Mouse (Mus musculus): ENCODE measurements around the gene Prr7. TPM values are rescaled to one million over a fixed set of nuclear protein-coding genes. Genes with fewer than 3 reads are reported as not detected.
A peak's percentile ranks its signal among the peaks of the same experiment; 100 is the strongest.

Prr7 gene
- polyA plus RNA-seq, 2 experiments: 0.32 TPM; not detected in 1

GRCm38 (mm10) chr13:55473076-55473831 lies 9.2 kb downstream of the Prr7 start:
- Histone ChIP-seq H3K27ac (no peak overlapping the region), H3K36me3 (replicated peaks; ENCODE audit: control insufficient read depth, insufficient read depth, low read depth) (no peaks in the 10 kb centered on the region), H3K4me3 (ENCODE audit: insufficient read depth in 1 of 2, low read depth in 2 of 2, low read length in 2 of 2) (peak overlapping the region in 1 of 2 experiments; percentile 48; a peak in 2 of 4 replicates), H3K9ac (replicated peaks) (no peak overlapping the region), H3K9me3 (ENCODE audit: control insufficient read depth, low read length) (no peaks in the 10 kb centered on the region), H3K4me1 (replicated peaks; ENCODE audit: control insufficient read depth in 2 of 2, insufficient read depth in 2 of 2, low read length in 1 of 2) (no peaks in the 10 kb centered on the region), H3K27me3 (ENCODE audit: control insufficient read depth, insufficient read depth, low read length) (peaks cover 55% of the 10 kb centered on the region), H3K4me2 (ENCODE audit: low read depth) (peak overlapping the region; percentile 74)
- ATAC-seq (ENCODE audit: insufficient read depth) (no peak), DNase-seq (ENCODE audit: low read depth in 3 of 3, low spot score in 3 of 3) (no peak)
- TF ChIP-seq EP300 (IDR thresholded peaks at IDR 0.05; ENCODE audit: low read depth) (no peak), CTCF (IDR thresholded peaks at IDR 0.05; ENCODE audit: low read depth) (peak; percentile 27; the same call in 1 of the 2 replicates)
- 20% methylated on average over 18 of the region's 18 CpGs for WGBS (ENCODE audit: insufficient replicate concordance)

GRCm38 (mm10) chr13:55473961-55474360 lies 9.9 kb downstream of the Prr7 start:
- TF ChIP-seq EP300 (IDR thresholded peaks at IDR 0.05; ENCODE audit: low read depth) (no peak), CTCF (IDR thresholded peaks at IDR 0.05; ENCODE audit: low read depth) (peak; percentile 30)

GRCm38 (mm10) chr13:55474621-55475069 lies 10.6 kb downstream of the Prr7 start:
- DNase-seq (ENCODE audit: low read depth in 3 of 3, low spot score in 3 of 3) (no peak), ATAC-seq (ENCODE audit: insufficient read depth) (no peak)
- H3K27me3 ChIP-seq (ENCODE audit: control insufficient read depth, insufficient read depth, low read length): peaks cover 48% of the 10 kb centered on the region
- no peak overlapping the region for H3K4me3 ChIP-seq (ENCODE audit: insufficient read depth in 1 of 2, low read depth in 2 of 2, low read length in 2 of 2)
- H3K9me3 ChIP-seq (ENCODE audit: control insufficient read depth, low read length): no peaks in the 10 kb centered on the region
- H3K36me3 ChIP-seq (replicated peaks; ENCODE audit: control insufficient read depth, insufficient read depth, low read depth): no peaks in the 10 kb centered on the region
- H3K27ac ChIP-seq: no peak overlapping the region
- H3K9ac ChIP-seq (replicated peaks): no peak overlapping the region
- 0 out of 4 replicates have a peak, but pooled peaks cover 0 to 3% of the 10 kb centered on the region in 2 experiments for H3K4me1 ChIP-seq (replicated peaks; ENCODE audit: control insufficient read depth in 2 of 2, insufficient read depth in 2 of 2, low read length in 1 of 2)
- 40% methylated on average over 5 of the region's 5 CpGs for WGBS (ENCODE audit: insufficient replicate concordance)
- no peak overlapping the region for H3K4me2 ChIP-seq (ENCODE audit: low read depth)
- TF ChIP-seq EP300 (IDR thresholded peaks at IDR 0.05; ENCODE audit: low read depth): no peak
- TF ChIP-seq CTCF (IDR thresholded peaks at IDR 0.05; ENCODE audit: low read depth): no peak

More at GRCm38 (mm10) chr13:55473961-55474360, 9.9 kb downstream of the Prr7 start:
- peaks cover 52% of the 10 kb centered on the region for H3K27me3 ChIP-seq (ENCODE audit: control insufficient read depth, insufficient read depth, low read length)
- no peak for DNase-seq (ENCODE audit: low read depth in 3 of 3, low spot score in 3 of 3)
- no peak overlapping the region for H3K27ac ChIP-seq
- no peak overlapping the region for H3K4me3 ChIP-seq (ENCODE audit: insufficient read depth in 1 of 2, low read depth in 2 of 2, low read length in 2 of 2)
- H3K9me3 ChIP-seq (ENCODE audit: control insufficient read depth, low read length): no peaks in the 10 kb centered on the region
- no peak overlapping the region for H3K4me2 ChIP-seq (ENCODE audit: low read depth)
- H3K4me1 ChIP-seq (replicated peaks; ENCODE audit: control insufficient read depth in 2 of 2, insufficient read depth in 2 of 2, low read length in 1 of 2): 0 out of 4 replicates have a peak, but pooled peaks cover 0 to 3% of the 10 kb centered on the region in 2 experiments
- ATAC-seq (ENCODE audit: insufficient read depth): no peak
- H3K9ac ChIP-seq (replicated peaks): no peak overlapping the region
- 63% methylated on average over 11 of the region's 11 CpGs for WGBS (ENCODE audit: insufficient replicate concordance)
- H3K36me3 ChIP-seq (replicated peaks; ENCODE audit: control insufficient read depth, insufficient read depth, low read depth): no peaks in the 10 kb centered on the region

- TF ChIP-seq CTCF (IDR thresholded peaks at IDR 0.05; ENCODE audit: low read depth) (no peak), EP300 (IDR thresholded peaks at IDR 0.05; ENCODE audit: low read depth) (no peak)
- Histone ChIP-seq H3K4me3 (ENCODE audit: insufficient read depth in 1 of 2, low read depth in 2 of 2, low read length in 2 of 2) (no peak overlapping the region), H3K4me2 (ENCODE audit: low read depth) (no peak overlapping the region), H3K27ac (no peak overlapping the region), H3K4me1 (replicated peaks; ENCODE audit: control insufficient read depth in 2 of 2, insufficient read depth in 2 of 2, low read length in 1 of 2) (0 out of 4 replicates have a peak, but pooled peaks cover 0 to 3% of the 10 kb centered on the region in 2 experiments), H3K27me3 (ENCODE audit: control insufficient read depth, insufficient read depth, low read length) (peaks cover 37% of the 10 kb centered on the region), H3K9ac (replicated peaks) (no peak overlapping the region), H3K9me3 (ENCODE audit: control insufficient read depth, low read length) (no peaks in the 10 kb centered on the region), H3K36me3 (replicated peaks; ENCODE audit: control insufficient read depth, insufficient read depth, low read depth) (no peaks in the 10 kb centered on the region)
- DNase-seq (ENCODE audit: low read depth in 3 of 3, low spot score in 3 of 3): no peak
- WGBS (ENCODE audit: insufficient replicate concordance): 69% methylated on average over 5 of the region's 5 CpGs
- no peak for ATAC-seq (ENCODE audit: insufficient read depth)
Measured at GRCm38 (mm10) chr13:55475750-55476149, 11.7 kb downstream of the Prr7 start.

- WGBS (ENCODE audit: insufficient replicate concordance): 66% methylated on average over 8 of the region's 8 CpGs
- no peak overlapping the region for H3K4me2 ChIP-seq (ENCODE audit: low read depth)
- 0 out of 4 replicates have a peak, but pooled peaks cover 0 to 3% of the 10 kb centered on the region in 2 experiments for H3K4me1 ChIP-seq (replicated peaks; ENCODE audit: control insufficient read depth in 2 of 2, insufficient read depth in 2 of 2, low read length in 1 of 2)
- DNase-seq (ENCODE audit: low read depth in 3 of 3, low spot score in 3 of 3): no peak
- no peak for TF ChIP-seq CTCF (IDR thresholded peaks at IDR 0.05; ENCODE audit: low read depth)
- no peaks in the 10 kb centered on the region for H3K36me3 ChIP-seq (replicated peaks; ENCODE audit: control insufficient read depth, insufficient read depth, low read depth)
- no peak overlapping the region for H3K27ac ChIP-seq
- no peaks in the 10 kb centered on the region for H3K9me3 ChIP-seq (ENCODE audit: control insufficient read depth, low read length)
- no peak overlapping the region for H3K4me3 ChIP-seq (ENCODE audit: insufficient read depth in 1 of 2, low read depth in 2 of 2, low read length in 2 of 2)
- H3K27me3 ChIP-seq (ENCODE audit: control insufficient read depth, insufficient read depth, low read length): peaks cover 32% of the 10 kb centered on the region
- no peak overlapping the region for H3K9ac ChIP-seq (replicated peaks)
- no peak for ATAC-seq (ENCODE audit: insufficient read depth)
Measured at GRCm38 (mm10) chr13:55476256-55476655, 12.2 kb downstream of the Prr7 start.
